Mouse (Mus musculus) splenic B cell, adult 2 months (primary cell): ENCODE data around the gene L2hgdh.

ENCODE experiments used
- DNase-seq: peaks from one replicate; pipeline ENCODE4 v3.0.0-alpha.2; 2011; ENCODE audit warnings: low read depth, low spot score
- H3K27me3 ChIP-seq: 2 replicates; pipeline ENCODE4 v1.6.1; 2012; ENCODE audit warnings: mild to moderate bottlenecking, low read length, moderate library complexity, mixed read lengths; ENCODE audit not compliant: control insufficient read depth, poor library complexity, insufficient read depth, severe bottlenecking
- H3K36me3 ChIP-seq: 2 replicates; pipeline ENCODE4 v1.6.1; 2012; ENCODE audit warnings: mild to moderate bottlenecking, low read length, moderate library complexity, mixed read lengths; ENCODE audit not compliant: control insufficient read depth, poor library complexity, insufficient read depth, severe bottlenecking

L2hgdh gene

GRCm38 (mm10) chr12:69753936-69754335 lies 29.3 kb upstream of the L2hgdh start:
- DNase-seq, result no peak
- 0 out of 2 replicates have a peak, but pooled peaks cover 2% of the 10 kb centered on the region for H3K36me3 ChIP-seq
- no peaks in the 10 kb centered on the region for H3K27me3 ChIP-seq

- no peak for DNase-seq
- Histone ChIP-seq H3K27me3 (no peaks in the 10 kb centered on the region), H3K36me3 (0 out of 2 replicates have a peak, but pooled peaks cover 2% of the 10 kb centered on the region)
Observed at GRCm38 (mm10) chr12:69751864-69752341, 27.2 kb upstream of the L2hgdh start.

- Histone ChIP-seq H3K27me3 (no peaks in the 10 kb centered on the region), H3K36me3 (no peaks in the 10 kb centered on the region)
- no peak for DNase-seq
Observed at GRCm38 (mm10) chr12:69744138-69744537, 19.5 kb upstream of the L2hgdh start.

GRCm38 (mm10) chr12:69741965-69742364 lies 17.3 kb upstream of the L2hgdh start:
- DNase-seq, result no peak
- Histone ChIP-seq H3K27me3 (no peaks in the 10 kb centered on the region), H3K36me3 (no peaks in the 10 kb centered on the region)

- no peaks in the 10 kb centered on the region for H3K27me3 ChIP-seq
- DNase-seq, result peak; percentile 6
- no peaks in the 10 kb centered on the region for H3K36me3 ChIP-seq
Observed at GRCm38 (mm10) chr12:69733923-69734322, 9.2 kb upstream of the L2hgdh start.

- H3K27me3 ChIP-seq, result no peaks in the 10 kb centered on the region
- peak; percentile 71 for DNase-seq
- H3K36me3 ChIP-seq, result no peaks in the 10 kb centered on the region
Observed at GRCm38 (mm10) chr12:69733518-69733917, 8.8 kb upstream of the L2hgdh start.

- Histone ChIP-seq H3K36me3 (no peaks in the 10 kb centered on the region), H3K27me3 (no peaks in the 10 kb centered on the region)
- DNase-seq, result no peak
Observed at GRCm38 (mm10) chr12:69732221-69732620, 7.5 kb upstream of the L2hgdh start.

GRCm38 (mm10) chr12:69730306-69730705 lies 5.6 kb upstream of the L2hgdh start:
- H3K36me3 ChIP-seq, result no peaks in the 10 kb centered on the region
- H3K27me3 ChIP-seq, result no peaks in the 10 kb centered on the region
- DNase-seq, result no peak

- no peak for DNase-seq
- no peaks in the 10 kb centered on the region for H3K36me3 ChIP-seq
- no peaks in the 10 kb centered on the region for H3K27me3 ChIP-seq
Observed at GRCm38 (mm10) chr12:69729246-69729645, 4.6 kb upstream of the L2hgdh start.

- H3K36me3 ChIP-seq, result 0 out of 2 replicates have a peak, but pooled peaks cover 2% of the 10 kb centered on the region
- no peaks in the 10 kb centered on the region for H3K27me3 ChIP-seq
- DNase-seq, result no peak
Observed at GRCm38 (mm10) chr12:69724018-69724710, 509 bp downstream of the L2hgdh start.

- no peak for DNase-seq
- Histone ChIP-seq H3K27me3 (no peaks in the 10 kb centered on the region), H3K36me3 (0 out of 2 replicates have a peak, but pooled peaks cover 2% of the 10 kb centered on the region)
Observed at GRCm38 (mm10) chr12:69723376-69723775, 1.3 kb downstream of the L2hgdh start.

- no peak for DNase-seq
- no peaks in the 10 kb centered on the region for H3K27me3 ChIP-seq
- H3K36me3 ChIP-seq, result 0 out of 2 replicates have a peak, but pooled peaks cover 2% of the 10 kb centered on the region
Observed at GRCm38 (mm10) chr12:69722857-69723256, 1.8 kb downstream of the L2hgdh start.

GRCm38 (mm10) chr12:69713628-69714027 lies 11.0 kb downstream of the L2hgdh start:
- no peaks in the 10 kb centered on the region for H3K36me3 ChIP-seq
- no peaks in the 10 kb centered on the region for H3K27me3 ChIP-seq
- DNase-seq, result no peak

GRCm38 (mm10) chr12:69704799-69705458 lies 19.7 kb downstream of the L2hgdh start:
- no peak for DNase-seq
- no peaks in the 10 kb centered on the region for H3K36me3 ChIP-seq
- no peaks in the 10 kb centered on the region for H3K27me3 ChIP-seq

GRCm38 (mm10) chr12:69698352-69698751 lies 26.3 kb downstream of the L2hgdh start:
- DNase-seq, result no peak
- H3K27me3 ChIP-seq, result no peaks in the 10 kb centered on the region
- H3K36me3 ChIP-seq, result no peaks in the 10 kb centered on the region
